Mouse (Mus musculus) megakaryocyte, embryonic 14.5 days (primary cell): ENCODE data around the gene Gm11938.

Experiments used
- FLI1 ChIP-seq: IDR thresholded peaks from 2 replicates; pipeline ENCODE4 v1.6.1; 2012; ENCODE audit warnings: low read length, inconsistent platforms, mixed read lengths
- GATA1 ChIP-seq: IDR thresholded peaks from 3 replicates; pipeline ENCODE4 v1.6.1; 2012; ENCODE audit warnings: mixed read lengths, low read length, inconsistent platforms, borderline replicate concordance

DNA sequence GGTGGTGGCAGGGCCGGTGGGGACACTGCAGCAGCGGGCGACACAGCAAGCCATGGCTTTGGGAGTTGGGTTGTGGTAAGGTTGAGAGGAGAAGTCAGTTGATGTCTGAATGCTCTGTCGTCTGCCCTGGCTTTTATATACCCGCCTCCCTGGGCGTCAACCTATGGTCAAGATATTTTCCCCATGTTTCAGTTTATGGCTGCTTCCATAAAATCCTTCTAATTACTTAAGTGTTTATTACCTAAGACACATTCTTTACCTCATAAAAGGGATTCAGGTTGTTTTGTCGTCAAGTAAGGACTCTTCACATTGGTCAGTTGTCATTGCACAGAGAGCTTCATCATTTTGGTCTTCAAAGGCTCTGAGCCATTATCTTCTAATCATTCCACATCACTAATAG is 36.6 kb downstream of the Gm11938 start, which contains the start of gene Krtap3-1:
- TF ChIP-seq GATA1 (no peak), FLI1 (no peak)
